Mouse (Mus musculus) erythroblast, embryonic 14.5 days (primary cell): ENCODE data around the gene Kcnj1.

Experiments used
- GATA1 ChIP-seq: IDR thresholded peaks from 2 replicates; pipeline ENCODE4 v1.6.1; 2012; ENCODE audit warnings: low read length, inconsistent platforms, mixed read lengths
- TAL1 ChIP-seq: IDR thresholded peaks from 3 replicates; pipeline ENCODE4 v1.6.1; 2012; ENCODE audit warnings: low read length, inconsistent platforms, mixed read lengths

GRCm38 (mm10) chr9:32342929-32343328, 29.4 kb upstream of the Kcnj1 start:
- TF ChIP-seq TAL1 (no peak), GATA1 (no peak)
